Mouse (Mus musculus) ovary, postnatal 36 days (tissue): ENCODE measurements around the gene D6Wsu163e.
A peak's percentile ranks its signal among the peaks of the same experiment; 100 is the strongest.

ENCODE experiments used
- DNase-seq: peaks from one replicate; pipeline ENCODE4 v3.0.0; 2022; ENCODE audit warnings: low spot score, mixed read lengths

The D6Wsu163e gene

GRCm38 (mm10) chr6:126939487-126940171 lies at the start of gene D6Wsu163e, which contains the start of gene Rad51ap1:
TSS of gene D6Wsu163e (plus strand) at chr6:126939962.
TSS of gene Rad51ap1 (minus strand) at chr6:126939587.
- DNase-seq = peak; percentile 93

GRCm38 (mm10) chr6:126907378-126907777 lies 32.4 kb upstream of the D6Wsu163e start:
- no peak for DNase-seq

GRCm38 (mm10) chr6:126907876-126908275 lies 31.9 kb upstream of the D6Wsu163e start:
- DNase-seq = no peak

GRCm38 (mm10) chr6:126910727-126911126 lies 29.0 kb upstream of the D6Wsu163e start:
- DNase-seq = no peak

- no peak for DNase-seq
Measured at GRCm38 (mm10) chr6:126914928-126915327, 24.8 kb upstream of the D6Wsu163e start.

GRCm38 (mm10) chr6:126921111-126921881 lies 18.5 kb upstream of the D6Wsu163e start, which contains the start of gene Dyrk4:
TSS of gene Dyrk4 (minus strand) at chr6:126921839.
- DNase-seq = no peak

- DNase-seq = no peak
Measured at GRCm38 (mm10) chr6:126932896-126933295, 6.9 kb upstream of the D6Wsu163e start.

GRCm38 (mm10) chr6:126938047-126938446 lies 1.7 kb upstream of the D6Wsu163e start:
- no peak for DNase-seq

- DNase-seq = no peak
Measured at GRCm38 (mm10) chr6:126938853-126939486, 792 bp upstream of the D6Wsu163e start.

- DNase-seq = no peak
Measured at GRCm38 (mm10) chr6:126940451-126940850, 689 bp downstream of the D6Wsu163e start.

GRCm38 (mm10) chr6:126948336-126948735 lies 8.6 kb downstream of the D6Wsu163e start:
- no peak for DNase-seq

- DNase-seq = peak; percentile 75
Measured at GRCm38 (mm10) chr6:126955734-126956133, 16.0 kb downstream of the D6Wsu163e start.

GRCm38 (mm10) chr6:126961371-126962018 lies 21.7 kb downstream of the D6Wsu163e start:
- no peak for DNase-seq

- no peak for DNase-seq
Measured at GRCm38 (mm10) chr6:126962709-126963108, 22.9 kb downstream of the D6Wsu163e start.

GRCm38 (mm10) chr6:126963426-126963825 lies 23.7 kb downstream of the D6Wsu163e start:
- no peak for DNase-seq

- no peak for DNase-seq
Measured at GRCm38 (mm10) chr6:126966241-126967026, 26.7 kb downstream of the D6Wsu163e start.

GRCm38 (mm10) chr6:126981539-126982234 lies 41.9 kb downstream of the D6Wsu163e start:
- DNase-seq = no peak

GRCm38 (mm10) chr6:126993676-126994075 lies 53.9 kb downstream of the D6Wsu163e start:
- DNase-seq = no peak

GRCm38 (mm10) chr6:126995494-126995893 lies 55.7 kb downstream of the D6Wsu163e start:
- DNase-seq = no peak

GRCm38 (mm10) chr6:126996399-126996798 lies 56.6 kb downstream of the D6Wsu163e start:
- DNase-seq = no peak

GRCm38 (mm10) chr6:127005646-127006045 lies 65.9 kb downstream of the D6Wsu163e start:
- no peak for DNase-seq
